Mouse (Mus musculus): ENCODE results near the gene Ifih1. TPM values are rescaled to one million over a fixed set of nuclear protein-coding genes. Genes with fewer than 3 reads are reported as not detected.

Gene Ifih1
- total RNA-seq (2022): 1 to 10 TPM; 2.3 to 5.9 (median 4.0) TPM

GRCm38 (mm10) chr2:62646014-62646645 is at the start of gene Ifih1:
Ifih1 (minus strand) TSS chr2:62646255.
- no peak for DNase-seq (ENCODE audit: low spot score in 2 of 2)

GRCm38 (mm10) chr2:62685934-62686333 is 39.9 kb upstream of the Ifih1 start:
- no peak for DNase-seq (ENCODE audit: low spot score in 2 of 2)

GRCm38 (mm10) chr2:62684989-62685595 is 39.0 kb upstream of the Ifih1 start:
- no peak for DNase-seq (ENCODE audit: low spot score in 2 of 2)

DNA sequence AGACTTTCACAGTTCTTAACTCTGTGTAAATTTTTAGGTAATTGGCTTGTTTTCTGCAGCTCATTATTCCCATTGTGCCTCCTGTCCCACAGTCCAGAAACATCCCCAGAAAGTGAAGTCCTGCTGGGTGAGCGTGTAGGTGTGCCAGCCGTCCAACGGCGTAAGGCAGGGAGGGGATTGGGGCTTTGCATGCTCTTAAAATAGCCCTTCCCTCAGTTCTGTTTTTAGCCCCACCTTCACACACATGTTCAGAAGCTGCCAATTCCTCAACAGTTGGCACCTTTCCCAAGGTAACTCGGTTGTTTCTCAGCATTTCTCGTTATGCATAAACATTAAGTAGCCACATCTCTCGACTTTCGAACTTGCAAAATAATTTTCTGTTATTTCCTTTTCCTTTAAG is 35.6 kb upstream of the Ifih1 start:
- DNase-seq (ENCODE audit: low spot score in 2 of 2): no peak

GRCm38 (mm10) chr2:62672788-62673187 is 26.7 kb upstream of the Ifih1 start:
- no peak for DNase-seq (ENCODE audit: low spot score in 2 of 2)

DNA sequence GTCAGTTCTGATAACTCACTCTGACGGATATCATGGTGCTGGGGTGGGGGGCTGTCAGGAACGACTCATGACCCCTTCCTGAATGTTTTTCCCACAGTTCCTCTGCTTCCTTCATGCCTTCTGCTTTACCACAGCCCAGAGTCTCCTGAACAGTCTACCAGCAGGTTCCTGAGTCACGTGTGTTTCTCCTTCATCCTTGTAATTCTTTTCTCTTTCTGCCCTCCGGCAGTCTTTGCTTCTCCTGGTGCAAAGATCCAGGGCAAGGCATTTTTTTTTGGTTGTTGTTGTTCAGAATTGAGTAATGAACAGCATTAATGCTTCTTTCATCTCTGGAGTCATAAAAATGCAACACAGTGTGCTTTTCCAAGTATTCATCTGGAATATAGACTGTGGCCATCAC is 24.7 kb upstream of the Ifih1 start:
- no peak for DNase-seq (ENCODE audit: low spot score in 2 of 2)

- DNase-seq (ENCODE audit: low spot score in 2 of 2): no peak
Observed at GRCm38 (mm10) chr2:62670301-62670700, 24.2 kb upstream of the Ifih1 start.

- no peak for DNase-seq (ENCODE audit: low spot score in 2 of 2)
Observed at GRCm38 (mm10) chr2:62669848-62670247, 23.8 kb upstream of the Ifih1 start.

DNA sequence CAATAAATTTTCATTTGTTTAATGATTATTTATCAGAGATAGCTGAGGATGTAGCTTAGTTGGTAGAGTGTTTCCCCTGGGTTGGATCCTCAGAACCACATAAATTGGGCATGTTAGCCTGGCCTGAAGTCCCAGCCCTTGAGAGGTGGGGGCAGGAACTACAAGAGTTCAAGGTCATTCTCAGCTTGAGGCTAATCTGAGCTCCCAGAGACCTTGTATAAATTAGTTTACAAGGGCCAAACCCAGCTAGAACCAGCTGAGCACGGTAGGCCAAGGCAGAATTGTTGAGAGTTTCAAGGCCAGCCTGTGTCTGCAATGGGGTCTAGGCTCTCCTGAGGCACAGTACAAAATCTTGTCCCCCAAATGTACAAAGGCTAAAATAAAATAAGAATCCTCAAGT is 19.5 kb upstream of the Ifih1 start:
- no peak for DNase-seq (ENCODE audit: low spot score in 2 of 2)

DNA sequence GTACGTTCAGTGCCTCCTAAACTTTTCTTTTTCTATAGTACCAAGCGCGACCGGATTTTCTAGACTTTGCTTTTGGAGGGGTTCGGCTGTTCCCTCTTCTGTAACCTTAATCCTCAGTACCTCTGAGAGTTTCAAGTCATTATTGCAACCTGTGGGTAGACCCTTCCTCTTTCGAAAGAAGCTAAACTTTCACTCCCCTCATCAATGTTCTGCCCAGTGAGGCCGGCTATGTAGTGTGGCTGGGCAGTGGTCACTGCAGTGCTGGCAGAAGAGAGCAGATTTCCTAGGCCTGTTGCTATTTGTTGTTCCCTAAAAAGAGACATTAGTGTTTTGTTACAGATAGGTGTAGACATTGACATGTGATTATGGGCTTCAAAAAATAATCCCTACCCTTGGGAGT is 18.8 kb upstream of the Ifih1 start:
- DNase-seq (ENCODE audit: low spot score in 2 of 2): no peak

- DNase-seq (ENCODE audit: low spot score in 2 of 2): peak; percentile 75 to 78
Observed at GRCm38 (mm10) chr2:62664135-62664670, 18.1 kb upstream of the Ifih1 start, which contains the start of gene Gca. Gca (plus strand) TSS chr2:62664285.

- DNase-seq (ENCODE audit: low spot score in 2 of 2): peak in 1 of 2 experiments; percentile 46
Observed at GRCm38 (mm10) chr2:62662560-62662959, 16.5 kb upstream of the Ifih1 start.

DNA sequence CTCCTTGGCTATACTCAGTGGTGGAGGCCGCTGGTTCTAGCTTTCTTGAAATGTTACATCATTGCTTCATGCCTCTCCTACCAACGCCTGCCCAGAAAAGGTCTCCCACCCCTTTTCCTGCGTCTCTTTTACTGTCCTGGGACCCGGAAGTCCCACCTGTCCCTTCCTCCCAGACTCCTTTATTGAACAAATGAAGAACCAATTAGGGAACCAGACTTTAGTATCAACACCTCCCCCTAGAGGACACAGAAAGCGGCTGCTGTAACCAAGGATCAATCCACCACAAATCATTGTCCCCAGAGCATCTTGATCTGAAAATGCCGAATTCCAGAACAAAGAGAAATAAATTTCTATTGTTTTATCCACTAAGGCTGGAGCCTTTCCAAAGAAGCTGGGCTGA is 14.5 kb upstream of the Ifih1 start:
- DNase-seq (ENCODE audit: low spot score in 2 of 2): no peak

- no peak for DNase-seq (ENCODE audit: low spot score in 2 of 2)
Observed at GRCm38 (mm10) chr2:62656072-62656471, 10.0 kb upstream of the Ifih1 start.

GRCm38 (mm10) chr2:62654519-62655338 is 8.7 kb upstream of the Ifih1 start:
- peak; percentile 39 to 69 for DNase-seq (ENCODE audit: low spot score in 2 of 2)

- no peak for DNase-seq (ENCODE audit: low spot score in 2 of 2)
Observed at GRCm38 (mm10) chr2:62652466-62652865, 6.4 kb upstream of the Ifih1 start.

DNA sequence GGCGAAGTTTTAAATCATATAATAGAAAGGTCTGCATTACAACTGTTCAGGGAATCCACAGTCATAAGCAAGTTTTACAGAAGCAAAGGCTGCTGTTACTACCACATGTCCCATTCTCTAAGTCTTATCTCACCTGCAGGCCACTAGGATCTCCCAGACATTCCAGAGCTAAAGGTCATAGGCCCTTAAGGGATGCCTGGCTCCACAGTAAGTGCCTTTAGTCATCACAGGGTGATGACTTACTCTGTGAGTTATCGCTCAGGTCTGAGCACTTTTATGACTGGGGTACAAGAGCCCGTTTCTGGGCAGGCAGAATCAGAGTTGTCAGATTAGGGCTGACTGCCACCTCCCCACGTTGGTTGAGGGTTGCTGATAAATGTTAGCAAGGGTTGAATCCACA is 5.8 kb upstream of the Ifih1 start:
- DNase-seq (ENCODE audit: low spot score in 2 of 2): no peak

DNA sequence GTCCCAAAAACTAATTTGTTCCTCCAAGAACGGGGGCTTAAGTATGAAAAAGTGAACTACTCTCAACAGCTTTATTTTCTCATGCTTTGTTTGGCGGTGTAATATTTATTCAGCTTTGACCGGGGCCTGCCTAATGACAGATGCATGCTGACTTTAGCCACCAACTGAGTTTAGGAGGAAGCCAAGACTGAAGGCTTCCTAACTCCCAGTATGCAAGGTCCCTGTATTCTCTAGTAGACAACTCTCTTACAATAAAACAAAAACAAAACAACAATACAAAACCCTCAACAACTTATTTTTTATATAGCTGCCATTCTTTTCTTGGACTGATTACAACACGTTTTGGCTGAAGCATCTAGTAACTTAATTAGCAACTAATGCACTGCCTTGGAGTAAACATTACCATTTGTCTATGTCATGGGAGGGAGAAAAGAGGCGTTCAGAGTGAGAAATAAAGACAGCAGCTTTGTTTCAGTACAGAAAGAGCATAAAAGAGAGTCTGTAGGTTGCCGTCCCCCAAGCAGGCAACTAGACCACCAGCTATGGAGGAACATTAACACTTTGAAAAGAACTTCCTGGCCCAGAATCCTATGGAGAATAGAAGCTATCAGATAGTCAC is 725 bp upstream of the Ifih1 start:
- no peak for DNase-seq (ENCODE audit: low spot score in 2 of 2)

- no peak for DNase-seq (ENCODE audit: low spot score in 2 of 2)
Observed at GRCm38 (mm10) chr2:62645475-62645874, 580 bp downstream of the Ifih1 start.

DNA sequence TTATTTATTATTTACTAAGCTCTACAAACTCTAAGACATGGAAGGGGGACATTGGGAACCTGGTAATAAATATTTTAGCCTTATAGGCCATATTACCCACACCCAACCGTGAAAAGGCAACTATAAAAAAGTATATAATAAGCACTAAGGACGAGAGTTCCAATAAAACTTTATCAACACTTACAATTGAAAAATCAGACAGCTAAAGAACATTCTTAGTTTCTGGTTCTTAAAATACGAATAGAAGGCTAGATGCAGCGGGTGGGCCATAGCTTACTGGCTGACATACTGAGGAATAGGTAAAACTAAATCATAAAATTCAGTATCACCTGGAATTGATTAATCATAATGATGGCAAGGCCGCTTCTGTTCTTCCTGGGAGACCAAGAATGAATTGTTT is 1.2 kb downstream of the Ifih1 start:
- DNase-seq (ENCODE audit: low spot score in 2 of 2): no peak

GRCm38 (mm10) chr2:62643405-62644305 is 2.4 kb downstream of the Ifih1 start:
- DNase-seq (ENCODE audit: low spot score in 2 of 2): no peak
